Mouse (Mus musculus) olfactory bulb, adult 2 months (tissue): ENCODE measurements around the gene Cstf3.

Experiments
- CTCF ChIP-seq: fragments of 200-500 bp; IDR thresholded peaks from 2 replicates; pipeline ENCODE4 v1.5.1; 2012; ENCODE audit warnings: low read depth, mild to moderate bottlenecking, low read length, moderate library complexity; ENCODE audit not compliant: insufficient read depth
- POLR2A ChIP-seq: fragments of 200-500 bp; IDR thresholded peaks from 2 replicates; pipeline ENCODE4 v1.6.1; 2012; ENCODE audit warnings: mild to moderate bottlenecking, low read depth, low read length, moderate library complexity; ENCODE audit not compliant: insufficient read depth

- TF ChIP-seq CTCF (no peak), POLR2A (no peak)
These were observed 109.3 kb downstream of the Cstf3 start for GRCm38 (mm10) chr2:104699659-104700058.
